Mouse (Mus musculus): Measurements from ENCODE around the gene Gm10974.

The Gm10974 gene

DNA sequence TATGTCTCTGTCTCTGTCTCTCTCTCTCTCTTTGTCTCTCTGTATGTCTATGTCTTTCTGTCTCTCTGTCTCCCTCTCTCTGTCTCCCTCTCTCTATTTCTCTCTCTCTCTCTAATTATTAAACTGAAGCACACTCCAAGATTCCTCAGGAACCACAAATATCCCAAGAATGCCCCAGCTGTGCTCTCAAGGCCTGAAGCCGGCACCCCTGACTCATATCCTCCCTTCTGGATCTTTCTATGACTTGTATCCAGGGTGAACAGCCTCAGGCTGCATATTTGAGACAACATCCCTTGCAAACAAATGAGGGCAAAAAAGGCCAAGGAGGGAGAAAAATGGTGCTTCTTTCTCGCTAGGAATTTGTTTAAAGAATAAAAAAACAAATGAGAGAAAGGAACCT is at the start of gene Gm10974:
Gm10974 (plus strand) TSS at position 2 of the 400 bp plus-strand sequence.
- DNase-seq (ENCODE audit: low read depth, low spot score): no peak

DNA sequence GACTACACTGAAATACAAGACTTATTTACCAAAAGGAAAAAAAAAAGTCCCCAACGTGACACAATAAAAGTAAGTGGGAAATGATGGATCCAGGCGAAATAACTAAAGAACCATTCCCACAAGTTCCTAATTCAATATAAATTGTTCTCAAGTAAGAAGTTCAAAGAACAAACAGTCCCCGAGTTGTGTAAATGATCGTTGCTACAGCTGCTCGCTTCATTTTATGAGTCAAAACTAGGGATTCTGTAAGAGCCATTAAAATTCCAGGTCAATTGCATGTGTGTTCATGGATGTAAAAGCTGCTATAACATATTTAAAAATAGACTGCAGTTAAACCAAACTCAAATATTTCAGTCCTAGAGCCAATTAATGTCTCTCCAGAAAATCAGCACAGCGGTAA is 47.6 kb upstream of the Gm10974 start:
- no peak for DNase-seq (ENCODE audit: low read depth, low spot score)

DNA sequence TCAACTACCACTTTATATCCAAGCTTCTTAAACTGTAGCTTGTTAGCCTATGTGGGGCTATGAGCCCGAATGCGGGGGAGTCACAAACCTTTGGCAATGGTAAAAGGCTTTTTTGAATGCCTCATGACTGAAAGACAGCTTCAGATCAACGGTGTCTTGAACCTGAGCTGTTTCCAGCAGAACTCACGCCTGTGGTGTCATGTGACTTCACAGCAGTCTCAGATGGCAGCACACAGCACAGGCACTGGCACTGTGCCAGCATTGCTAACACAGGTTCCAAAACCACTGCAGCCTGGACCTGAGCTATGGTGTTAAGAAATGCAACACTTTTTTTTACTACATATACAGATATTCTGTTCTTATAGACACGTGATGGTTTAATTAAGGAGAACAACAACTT is 44.7 kb upstream of the Gm10974 start:
- DNase-seq (ENCODE audit: low read depth, low spot score): no peak

DNA sequence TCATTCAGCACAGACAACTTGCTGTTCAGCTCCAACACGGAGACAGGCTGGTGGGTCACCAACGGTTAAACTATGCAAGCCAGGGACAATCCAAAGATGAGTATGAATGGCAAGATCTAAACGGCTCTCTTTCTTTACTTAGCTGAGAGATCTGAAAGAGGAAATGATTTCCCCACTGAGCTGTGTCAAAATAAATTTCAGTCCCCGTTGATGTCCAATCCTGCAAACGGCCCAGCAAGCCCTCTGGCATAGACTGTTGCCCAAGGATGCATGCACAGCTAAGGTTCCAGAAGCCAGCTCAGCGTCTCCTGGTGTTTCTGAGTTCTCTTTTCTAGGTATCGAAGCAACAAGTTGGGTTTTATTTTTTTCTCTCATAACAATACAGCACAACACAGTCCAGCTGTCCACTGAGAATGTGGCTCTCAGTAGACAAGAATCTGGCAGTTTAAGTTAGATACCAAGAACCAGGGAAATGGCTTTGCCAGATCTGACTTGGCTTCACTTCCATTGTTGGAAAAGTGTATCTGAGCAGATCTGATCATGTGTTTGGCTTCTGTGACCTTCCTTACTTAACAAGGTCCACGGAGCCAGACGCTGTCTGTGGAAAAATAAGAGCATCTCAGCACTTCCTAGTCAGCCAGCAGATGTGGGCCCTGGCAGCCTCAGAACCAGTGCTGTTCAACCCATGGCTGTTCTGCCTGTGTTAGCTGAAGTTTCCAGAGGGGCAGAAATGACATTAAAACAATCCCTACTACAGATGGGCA is 42.3 kb upstream of the Gm10974 start:
- no peak for DNase-seq (ENCODE audit: low read depth, low spot score)

DNA sequence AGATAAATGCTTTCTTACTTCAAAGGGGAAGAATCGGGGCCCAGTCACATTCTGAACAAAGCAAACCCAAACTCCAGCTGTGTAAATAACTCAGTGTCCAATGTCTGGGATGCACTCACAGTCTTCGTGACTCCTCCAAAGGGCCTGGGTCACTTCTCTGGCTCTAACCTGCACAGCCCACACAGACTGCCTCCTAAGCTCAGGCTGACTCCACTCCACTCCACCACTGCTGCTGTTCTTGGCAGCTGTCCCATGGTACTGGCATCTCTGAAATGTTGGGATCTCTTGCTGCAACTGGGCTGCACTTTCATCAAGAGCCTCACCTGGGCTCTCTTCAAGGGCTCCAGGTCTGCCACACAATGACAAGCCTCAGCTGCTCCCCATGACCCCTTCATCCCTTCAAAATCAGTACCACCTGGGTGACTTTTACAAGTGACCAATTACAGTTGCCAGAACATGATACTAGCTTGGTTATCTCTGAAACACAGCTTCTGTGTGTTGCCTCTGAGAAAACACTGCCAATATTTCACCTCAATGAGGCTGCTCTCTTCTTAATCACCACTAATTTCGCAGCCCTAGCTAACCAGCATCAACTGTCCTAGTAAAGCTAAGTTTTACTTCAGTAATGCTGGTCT is 40.2 kb upstream of the Gm10974 start:
- no peak for DNase-seq (ENCODE audit: low read depth, low spot score)

DNA sequence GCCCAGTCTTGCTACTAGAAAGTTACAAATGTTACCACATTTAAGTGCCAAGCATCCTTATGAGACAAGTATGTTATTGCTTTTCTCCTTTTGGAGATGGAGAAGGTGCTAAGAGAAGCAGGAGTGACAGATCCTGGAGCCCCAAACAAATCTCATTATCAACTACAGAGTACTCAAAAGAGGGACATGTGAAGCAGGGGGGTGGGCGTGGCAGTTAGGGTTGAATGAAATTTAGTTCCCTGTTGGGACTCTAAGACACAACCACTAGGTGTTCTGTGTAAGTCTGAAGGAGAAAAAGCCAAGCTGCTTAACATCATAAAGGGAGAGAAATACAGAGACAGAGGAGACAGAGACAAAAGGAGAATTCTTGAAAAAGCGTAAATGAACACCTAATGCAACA is 38.2 kb upstream of the Gm10974 start:
- no peak for DNase-seq (ENCODE audit: low read depth, low spot score)

DNA sequence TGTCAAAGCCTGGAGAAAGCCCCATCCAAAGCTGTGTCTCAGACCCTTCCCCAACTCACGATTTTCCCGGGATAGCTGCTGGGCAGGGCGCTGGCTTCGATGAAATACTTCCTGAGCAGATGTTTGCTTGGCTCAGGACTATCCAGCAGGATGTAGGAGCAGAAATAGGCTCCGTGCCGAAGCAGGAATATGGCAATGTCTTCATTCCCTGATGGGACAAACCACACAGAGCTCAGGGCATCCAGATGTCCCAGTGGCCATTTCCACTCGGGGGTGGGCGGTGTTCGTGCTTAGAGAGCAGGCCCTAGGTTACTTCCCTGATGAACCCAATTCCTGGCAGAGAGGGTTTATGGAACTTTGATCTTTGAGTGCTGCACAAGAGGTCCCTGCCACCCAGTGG is 35.1 kb upstream of the Gm10974 start:
- DNase-seq (ENCODE audit: low read depth, low spot score): no peak

DNA sequence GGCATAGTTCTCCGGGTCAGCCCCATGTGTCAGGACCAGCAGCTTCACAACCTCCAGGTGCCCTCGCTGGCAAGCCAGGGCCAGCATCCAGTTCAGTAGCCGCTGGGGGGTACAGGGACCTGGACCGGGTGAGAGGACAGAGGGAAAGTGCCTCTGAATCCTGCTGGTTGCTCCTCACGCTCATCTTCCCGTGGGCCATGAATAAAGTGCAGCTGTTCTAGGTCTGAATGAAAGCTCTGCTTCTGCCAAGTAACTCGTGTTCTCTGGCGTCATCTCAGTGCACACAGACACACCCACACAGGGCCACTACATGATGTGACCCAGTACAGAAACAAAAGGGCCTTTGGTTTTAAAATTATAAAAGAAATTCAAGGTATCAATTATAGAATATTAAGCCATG is 33.4 kb upstream of the Gm10974 start:
- DNase-seq (ENCODE audit: low read depth, low spot score): no peak

DNA sequence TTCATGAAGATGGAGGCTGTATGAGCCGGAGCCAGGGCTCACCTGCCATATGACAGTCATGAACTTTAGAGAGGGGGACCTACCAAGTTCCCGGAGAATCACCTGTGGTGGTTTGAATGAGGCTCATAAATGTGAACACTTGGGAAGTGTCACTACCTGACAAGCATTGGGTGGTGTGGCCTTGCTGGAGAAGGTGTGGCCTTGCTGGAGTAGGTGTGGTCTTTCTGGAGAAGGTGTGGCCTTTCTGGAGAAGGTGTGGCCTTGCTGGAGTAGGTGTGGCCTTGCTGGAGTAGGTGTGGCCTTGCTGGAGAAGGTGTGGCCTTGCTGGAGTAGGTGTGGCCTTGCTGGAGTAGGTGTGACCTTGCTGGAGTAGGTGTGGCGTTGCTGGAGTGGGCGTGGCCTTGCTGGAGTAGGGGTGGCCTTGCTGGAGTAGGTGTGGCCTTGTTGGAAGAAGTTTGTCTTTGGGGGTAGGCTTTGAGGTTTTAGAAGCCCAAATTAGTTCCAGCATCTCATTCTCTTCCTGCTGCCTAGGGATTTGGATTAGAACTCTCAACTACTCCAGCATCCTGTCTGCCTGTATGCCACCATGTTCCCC is 31.7 kb upstream of the Gm10974 start:
- no peak for DNase-seq (ENCODE audit: low read depth, low spot score)

DNA sequence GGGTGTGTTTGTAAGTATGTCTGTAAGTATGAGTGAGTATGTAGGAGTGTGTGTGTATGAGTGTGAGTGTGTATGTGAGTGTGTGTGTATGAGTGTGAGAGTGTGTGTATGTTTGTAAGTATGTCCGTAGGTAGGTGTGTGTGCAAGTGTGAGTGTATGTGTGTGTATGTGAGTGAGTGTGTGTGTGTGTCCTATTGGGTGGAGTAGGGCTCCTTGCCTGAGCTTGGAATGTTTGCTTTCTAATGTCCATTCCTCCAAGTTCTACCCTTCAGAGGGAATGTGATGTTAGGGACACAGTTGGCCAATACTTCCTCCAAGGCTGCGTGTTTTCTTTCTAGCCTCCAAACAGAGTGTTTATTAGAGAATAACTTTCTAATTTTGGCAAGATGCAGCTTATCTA is 28.8 kb upstream of the Gm10974 start:
- no peak for DNase-seq (ENCODE audit: low read depth, low spot score)

DNA sequence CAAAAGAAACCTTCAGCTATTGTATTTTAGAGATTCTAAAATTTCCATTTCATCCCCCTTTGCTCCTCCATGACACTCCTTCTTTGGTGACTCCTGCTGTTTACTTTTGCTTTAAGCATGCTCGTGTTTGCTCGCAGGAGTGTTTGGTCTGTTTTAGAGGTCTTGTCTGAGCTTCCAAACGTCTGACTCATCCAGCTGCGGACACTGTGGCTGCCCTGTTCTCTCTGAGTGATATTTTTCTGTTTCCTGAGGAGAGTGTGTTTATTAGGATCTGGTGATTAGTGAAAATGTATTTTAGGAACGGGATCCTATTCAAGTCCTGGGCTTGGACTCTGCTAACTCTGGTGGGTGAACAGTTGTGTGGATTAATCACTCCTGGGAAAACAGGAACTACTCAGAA is 26.1 kb upstream of the Gm10974 start:
- peak; percentile 5 for DNase-seq (ENCODE audit: low read depth, low spot score)

DNA sequence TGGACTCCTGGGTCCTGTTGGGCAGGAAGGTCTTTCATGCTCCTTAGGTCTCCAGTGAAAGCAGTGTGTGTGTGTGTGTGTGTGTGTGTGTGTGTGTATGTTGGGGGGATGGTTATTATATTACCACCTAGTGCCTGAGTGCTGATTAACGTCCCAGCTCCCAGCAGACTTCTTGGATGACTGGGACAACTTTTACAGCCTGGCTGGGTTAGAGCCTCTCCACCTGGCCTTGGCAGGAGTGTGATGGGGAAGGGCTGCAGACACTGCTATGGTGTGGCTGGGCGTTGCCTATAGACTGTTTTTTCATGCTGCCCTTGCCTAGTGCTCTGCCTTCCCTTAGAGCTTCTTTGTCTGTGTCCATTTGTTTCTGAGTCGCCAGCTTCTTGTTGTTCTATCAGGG is 25.7 kb upstream of the Gm10974 start:
- DNase-seq (ENCODE audit: low read depth, low spot score): no peak

DNA sequence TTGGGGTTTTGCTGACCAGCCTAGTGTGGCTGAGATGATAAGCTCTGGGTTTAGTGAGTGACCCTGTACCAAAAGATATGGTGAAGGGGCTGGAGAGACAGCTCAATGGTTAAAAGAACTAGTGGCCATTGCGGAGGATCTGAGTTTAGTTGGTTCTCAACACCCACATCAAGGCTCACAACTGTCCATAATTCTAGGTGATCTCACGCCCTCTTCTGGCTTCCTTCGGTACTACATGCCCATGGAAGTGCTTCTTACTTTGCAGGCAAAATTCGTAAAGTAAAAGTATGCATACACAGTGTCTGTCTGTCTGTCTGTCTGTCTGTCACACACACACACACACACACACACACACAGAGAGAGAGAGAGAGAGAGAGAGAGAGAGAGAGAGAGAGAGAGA is 23.4 kb upstream of the Gm10974 start:
- DNase-seq (ENCODE audit: low read depth, low spot score): peak; percentile 45

DNA sequence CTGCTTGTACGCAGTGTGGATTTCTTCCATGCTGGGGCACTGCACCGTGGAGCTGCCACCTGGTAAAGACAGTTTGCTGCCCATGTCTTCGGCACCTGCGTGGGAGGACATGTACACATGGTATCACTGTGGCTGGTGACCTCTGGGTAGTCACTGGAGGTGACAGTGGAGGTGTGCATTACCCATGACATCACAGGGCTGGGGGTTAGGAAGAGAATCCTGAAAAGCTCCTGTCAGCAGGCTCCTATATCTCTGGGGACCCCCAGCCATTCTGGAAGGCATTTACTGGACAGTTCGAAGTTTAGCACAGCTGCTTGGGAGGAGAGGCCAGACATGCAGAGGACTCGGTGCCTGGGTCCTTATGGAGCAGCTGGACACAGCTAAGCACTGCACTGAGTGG is 22.9 kb upstream of the Gm10974 start:
- DNase-seq (ENCODE audit: low read depth, low spot score): no peak

DNA sequence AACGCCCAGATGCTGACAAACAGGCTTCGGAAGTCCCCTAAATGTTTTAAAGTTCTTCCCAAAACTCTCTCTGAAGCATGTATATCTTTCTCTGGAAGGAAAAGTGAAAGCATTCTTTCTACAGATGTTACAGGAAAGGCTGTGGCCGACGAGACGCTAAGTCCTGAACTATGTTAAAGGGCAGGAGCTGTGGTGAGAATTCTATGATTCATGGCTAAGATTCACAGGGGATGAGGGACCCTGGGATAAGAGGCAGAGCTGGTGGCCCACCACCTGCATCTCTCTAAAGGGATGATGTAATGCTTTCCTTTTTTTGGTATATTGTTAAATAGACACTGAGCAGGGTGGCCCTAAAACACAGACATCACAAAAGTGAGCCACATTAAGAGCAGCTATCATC is 22.4 kb upstream of the Gm10974 start:
- DNase-seq (ENCODE audit: low read depth, low spot score): no peak

DNA sequence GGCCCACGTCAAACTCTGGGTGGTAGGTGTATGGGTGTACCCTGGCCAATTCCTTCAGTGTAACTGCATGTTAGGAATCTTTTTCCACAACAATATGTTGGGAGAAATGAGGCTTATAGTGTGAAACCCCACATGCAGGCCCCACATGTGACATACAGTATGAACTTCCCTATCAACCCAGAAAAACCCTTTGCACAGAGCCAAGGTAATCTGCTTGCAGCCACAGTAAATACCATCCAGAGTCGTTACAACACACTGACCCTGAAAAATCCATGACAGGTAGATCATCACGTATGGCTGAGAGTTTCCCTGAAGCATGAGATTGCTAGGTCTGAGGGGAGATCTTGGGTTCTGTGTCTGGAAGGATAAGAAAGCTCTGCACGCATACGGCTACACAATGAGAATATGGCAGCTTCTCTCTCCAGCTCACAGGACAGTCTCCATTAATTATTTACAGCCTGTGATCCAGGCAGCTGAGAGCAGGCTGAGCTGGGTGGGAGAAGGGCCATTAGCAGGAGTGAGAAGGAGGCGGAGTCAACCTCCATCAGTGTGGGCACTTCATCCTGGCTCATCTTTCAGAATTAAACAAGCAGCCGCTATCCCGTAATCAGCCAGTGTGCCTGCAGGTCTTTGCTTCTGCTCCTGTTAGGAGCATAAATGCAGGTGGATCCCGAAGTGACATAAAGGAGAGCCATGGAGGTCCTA is 18.6 kb upstream of the Gm10974 start:
- no peak for DNase-seq (ENCODE audit: low read depth, low spot score)

DNA sequence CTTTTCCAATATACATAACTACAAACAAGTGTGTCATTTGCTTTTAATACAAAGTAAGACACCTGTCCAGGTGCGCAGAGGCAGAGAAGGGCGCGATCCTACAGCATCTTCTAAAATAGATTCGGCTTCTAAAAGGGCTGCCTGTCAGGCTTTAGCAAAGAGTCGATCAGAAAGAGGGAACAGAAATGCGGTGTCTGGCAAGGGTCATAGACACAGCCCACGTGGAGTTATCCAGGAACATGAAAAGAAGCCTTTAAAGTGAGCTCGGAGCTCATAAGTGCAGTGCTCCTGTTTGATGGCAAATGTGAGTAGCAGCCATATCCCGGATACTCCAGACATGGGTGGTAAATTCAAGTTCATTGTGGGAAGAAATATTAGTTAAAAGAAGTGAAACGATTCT is 17.1 kb upstream of the Gm10974 start:
- DNase-seq (ENCODE audit: low read depth, low spot score): no peak

DNA sequence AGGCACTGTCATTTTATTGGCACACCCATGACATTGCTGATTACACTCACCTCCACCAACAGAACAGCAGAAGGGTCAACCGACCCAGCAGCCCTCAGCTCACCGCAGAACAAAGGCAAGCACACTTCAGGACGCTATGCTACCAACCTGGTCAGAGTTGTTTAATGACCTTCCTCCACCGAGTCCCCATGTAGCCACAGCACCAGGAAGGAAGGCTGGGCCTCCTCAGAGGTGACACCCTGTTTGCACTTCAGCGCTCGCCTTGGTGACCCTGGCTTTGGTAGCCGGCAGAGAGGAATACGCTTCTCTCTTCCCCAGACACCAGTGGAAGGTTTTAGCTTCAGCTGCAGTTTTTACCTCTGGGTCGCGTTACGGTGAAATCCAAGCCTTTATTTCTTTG is 16.0 kb upstream of the Gm10974 start:
- DNase-seq (ENCODE audit: low read depth, low spot score): no peak

DNA sequence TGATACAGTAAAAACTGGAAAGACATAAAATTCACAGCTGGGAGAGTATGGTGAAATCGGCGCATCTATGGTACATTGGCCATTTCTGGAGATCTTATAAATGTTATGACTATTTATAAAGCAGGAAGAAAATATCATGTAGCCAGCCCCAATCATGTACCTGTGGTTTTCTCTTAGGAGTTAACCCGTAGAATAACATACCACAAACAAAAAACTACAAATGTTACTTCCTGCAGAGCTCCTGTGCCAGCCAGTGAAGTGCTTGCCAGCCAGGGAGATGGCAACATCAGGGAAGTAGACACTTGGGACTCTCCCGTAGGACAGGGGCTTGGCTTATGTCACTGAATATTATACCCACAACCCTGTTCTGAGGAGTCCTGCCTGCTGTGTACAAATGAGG is 14.6 kb upstream of the Gm10974 start:
- no peak for DNase-seq (ENCODE audit: low read depth, low spot score)

DNA sequence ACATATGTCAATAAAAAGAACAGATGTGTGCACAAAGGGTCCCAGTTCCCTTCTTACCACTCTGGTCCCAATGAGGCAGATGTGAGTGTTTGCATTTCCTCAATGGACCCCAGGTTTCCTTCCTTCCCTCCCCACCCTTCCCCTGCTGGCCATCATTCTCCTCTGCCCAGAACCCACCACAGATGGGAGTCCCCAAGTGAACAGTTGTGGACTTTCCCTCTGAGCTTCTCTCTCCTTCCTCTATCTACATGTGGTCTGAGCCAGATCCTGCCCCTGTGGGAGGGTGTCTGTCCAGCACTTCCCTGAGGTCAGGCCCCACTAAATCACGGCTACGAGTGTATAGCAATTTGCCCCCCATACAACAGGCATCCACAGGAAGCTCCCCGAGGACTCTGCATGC is 10.8 kb upstream of the Gm10974 start:
- no peak for DNase-seq (ENCODE audit: low read depth, low spot score)

DNA sequence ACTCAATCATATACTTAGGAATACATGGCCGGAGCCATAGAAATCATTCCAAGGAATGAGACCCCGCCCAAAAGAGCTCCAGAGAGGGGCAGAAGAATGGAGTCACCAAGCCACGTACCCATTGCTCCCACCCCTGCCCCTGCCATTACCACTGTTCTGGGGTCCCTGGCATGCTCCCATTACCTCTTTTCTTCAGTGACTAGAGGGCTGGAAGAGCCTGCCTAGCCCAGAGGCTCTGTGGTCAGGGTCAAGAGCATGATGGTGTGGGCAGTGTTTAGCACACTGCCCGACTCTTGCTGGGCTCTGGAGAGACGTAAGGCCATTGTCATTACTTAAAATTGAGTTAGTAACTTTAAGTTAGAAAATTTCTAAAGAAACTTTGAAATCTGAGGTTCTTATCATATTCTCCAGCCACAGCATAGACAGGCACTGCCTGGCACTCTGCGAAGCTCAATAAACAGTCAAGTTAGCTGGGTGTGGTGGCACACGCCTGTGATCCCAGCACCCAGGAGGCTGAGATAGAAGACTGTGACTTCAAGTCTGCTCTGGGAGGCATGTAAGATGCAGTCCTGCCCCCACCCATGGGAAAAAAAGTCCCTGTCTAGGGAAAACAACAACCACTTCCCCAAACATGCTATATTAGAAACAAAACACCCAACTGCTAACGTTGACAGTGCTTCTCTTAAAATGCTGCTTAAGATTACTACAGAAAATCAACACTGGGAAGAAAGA is 9.7 kb upstream of the Gm10974 start:
- DNase-seq (ENCODE audit: low read depth, low spot score): no peak

DNA sequence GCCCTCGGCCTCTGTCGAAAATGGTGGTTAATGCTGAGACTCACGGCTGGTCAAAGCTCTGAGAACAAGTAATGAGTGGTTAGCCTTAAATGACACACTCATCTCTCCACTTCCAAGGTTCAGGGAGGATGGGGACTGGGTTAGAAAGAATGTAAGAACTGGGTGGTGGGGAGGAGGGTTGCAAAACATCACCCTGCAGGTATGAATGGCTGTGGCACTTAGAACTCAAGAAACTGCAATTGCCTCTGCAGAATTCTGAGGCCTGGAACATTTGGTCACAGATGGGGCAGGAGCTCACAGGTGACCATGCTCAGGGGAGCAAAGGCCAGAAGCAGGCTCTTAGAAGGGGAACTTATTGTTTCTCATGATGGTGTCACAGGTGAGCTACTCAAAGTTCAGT is 7.2 kb upstream of the Gm10974 start:
- no peak for DNase-seq (ENCODE audit: low read depth, low spot score)

Data from brain, adult 2 months (tissue).